Mouse (Mus musculus) left cerebral cortex, adult 2 months (tissue): Measurements from ENCODE around the gene Fmnl2. TPM values are rescaled to one million over a fixed set of nuclear protein-coding genes. Genes with fewer than 3 reads are reported as not detected.

Source experiments
- DNase-seq, 2 experiments: peaks; one replicate each; pipeline ENCODE4 v3.0.0; 2021 to 2022; ENCODE audit warnings: low spot score in 2 of 2, mixed read lengths in 1 of 2; ENCODE audit errors: extremely low spot score in 1 of 2
- H3K27ac ChIP-seq: fragments of 200-600 bp; 2 replicates; pipeline ENCODE4 v1.8.1; 2022
- H3K4me3 ChIP-seq: fragments of 200-600 bp; 2 replicates; pipeline ENCODE4 v1.8.1; 2022
- CTCF ChIP-seq: fragments of 200-600 bp; IDR thresholded peaks from 2 replicates; pipeline ENCODE4 v1.8.1; 2022; ENCODE audit warnings: antibody characterized with exemption, mild to moderate bottlenecking, moderate library complexity
- intact Hi-C: fragments of 180-260 bp; cut with DNase I; formaldehyde crosslinking; loops from one replicate; pipeline ENCODE4 v1.15.1; 2025
- total RNA-seq, 2 experiments: library from RNA; stranded (reverse); gene quantifications; 2 replicates each; pipeline ENCODE4 v1.2.3; 2021

Fmnl2 gene
- total RNA-seq, 2 experiments from 2014 or later = 41.8 to 42.0 TPM

- Histone ChIP-seq H3K27ac (no peak overlapping the region), H3K4me3 (no peak overlapping the region)
- no peak for DNase-seq
- TF ChIP-seq CTCF = no peak
- intact Hi-C loops = loop anchor here (2.0 to 10.0 kb wide), 3 partner anchors 75 to 457 kb away; no protein-coding TSS in a partner anchor
These were observed 224.4 kb downstream of the Fmnl2 start for GRCm38 (mm10) chr2:53082045-53082444.

DNA sequence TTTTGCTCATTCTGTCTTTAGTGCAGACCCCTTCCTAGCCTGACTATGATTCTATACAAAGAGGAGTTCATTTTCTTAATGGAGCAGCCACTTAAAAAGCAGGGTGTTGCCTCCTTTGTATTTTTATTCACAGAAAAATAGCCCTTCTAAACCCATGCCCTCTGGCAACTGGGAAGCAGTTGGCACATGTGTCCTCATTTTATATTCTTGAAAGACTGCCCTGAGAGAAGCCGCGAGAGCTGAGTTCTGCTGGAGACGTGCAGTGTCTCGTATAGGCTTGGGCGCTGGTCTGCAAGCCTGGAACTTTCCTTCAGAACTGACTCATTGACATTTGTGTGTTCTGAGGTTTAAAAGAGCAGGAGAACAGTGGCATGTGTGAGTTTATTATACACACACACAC, 224.8 kb downstream of the Fmnl2 start:
- intact Hi-C loops = loop anchor here (2.0 to 10.0 kb wide), 3 partner anchors 75 to 458 kb away; no protein-coding TSS in a partner anchor
- Histone ChIP-seq H3K27ac (no peak overlapping the region), H3K4me3 (no peak overlapping the region)
- DNase-seq = no peak
- no peak for TF ChIP-seq CTCF

DNA sequence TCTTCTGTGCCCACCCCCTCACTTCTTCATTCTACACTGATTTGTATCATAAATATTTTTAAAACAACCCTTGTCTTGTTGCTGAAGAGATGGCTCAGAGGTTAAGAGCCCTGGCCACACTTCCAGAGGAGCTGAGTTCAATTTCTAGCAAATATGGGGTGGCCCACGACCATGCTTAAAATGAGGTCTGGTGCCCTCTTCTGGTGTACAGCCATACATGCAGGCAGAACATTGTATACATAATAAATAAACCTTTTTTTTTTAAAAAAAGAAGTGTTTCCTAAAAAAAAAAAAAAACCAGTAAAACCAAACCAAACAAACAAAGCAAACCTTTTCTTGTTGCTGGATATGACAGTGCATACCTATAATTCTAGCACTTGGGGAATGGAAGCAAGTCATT, 225.6 kb downstream of the Fmnl2 start:
- DNase-seq = no peak
- peak; percentile 76 for TF ChIP-seq CTCF
- no peak overlapping the region for H3K4me3 ChIP-seq

DNA sequence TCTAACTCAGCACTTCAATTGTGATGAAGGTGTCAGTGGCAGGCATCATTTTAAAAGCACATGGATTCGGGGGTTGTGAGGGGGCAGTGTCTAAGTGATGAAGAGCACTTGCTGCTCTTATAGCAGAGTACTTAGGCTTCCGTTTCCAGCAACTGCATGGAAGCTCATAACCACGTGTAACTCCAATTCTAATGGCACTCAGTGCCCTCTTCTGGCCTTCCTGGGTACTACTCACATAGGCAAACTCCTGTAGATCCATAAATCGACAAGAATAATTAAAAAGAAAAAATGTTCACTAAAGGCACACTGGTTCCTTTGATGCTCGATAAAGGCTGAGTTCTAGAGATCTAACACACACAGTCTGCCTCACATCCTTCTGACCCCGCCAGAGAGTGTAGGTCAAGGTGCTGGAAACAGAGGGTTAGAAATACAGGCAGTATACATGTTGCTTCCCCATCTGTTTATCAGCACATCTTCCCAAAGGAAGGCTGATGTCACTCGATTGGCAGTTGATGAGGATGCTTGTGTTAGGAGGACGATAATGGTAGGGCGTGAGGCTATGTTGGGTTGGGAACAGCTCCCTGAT, 228.1 kb downstream of the Fmnl2 start:
- Histone ChIP-seq H3K4me3 (no peak overlapping the region), H3K27ac (no peak overlapping the region)
- intact Hi-C loops = loop anchor here (1.0 to 10.0 kb wide), 2 partner anchors 324 to 461 kb away; no protein-coding TSS in a partner anchor
- peak; percentile 31 to 58 for DNase-seq
- peak; percentile 69 for TF ChIP-seq CTCF

More for the DNA sequence above, 225.6 kb downstream of the Fmnl2 start:
- intact Hi-C loops = loop anchor here (2.0 to 10.0 kb wide), 3 partner anchors 76 to 458 kb away; no protein-coding TSS in a partner anchor
- H3K27ac ChIP-seq = no peak overlapping the region

GRCm38 (mm10) chr2:53088744-53089143, 231.1 kb downstream of the Fmnl2 start:
- no peak for DNase-seq
- TF ChIP-seq CTCF = no peak
- intact Hi-C loops = loop anchor here (10.0 kb wide), 1 partner anchor 464 kb away; no protein-coding TSS in a partner anchor

GRCm38 (mm10) chr2:53095031-53095430, 237.4 kb downstream of the Fmnl2 start:
- intact Hi-C loops = no loop called here
- DNase-seq = no peak
- no peak for TF ChIP-seq CTCF
- H3K4me3 ChIP-seq = no peak overlapping the region
- no peak overlapping the region for H3K27ac ChIP-seq

More at GRCm38 (mm10) chr2:53088744-53089143, 231.1 kb downstream of the Fmnl2 start:
- no peak overlapping the region for H3K4me3 ChIP-seq
- H3K27ac ChIP-seq = no peak overlapping the region

- DNase-seq = no peak
- H3K27ac ChIP-seq = no peak overlapping the region
- TF ChIP-seq CTCF = no peak
- H3K4me3 ChIP-seq = no peak overlapping the region
- intact Hi-C loops = no loop called here
These were observed 237.8 kb downstream of the Fmnl2 start for GRCm38 (mm10) chr2:53095489-53095888.

DNA sequence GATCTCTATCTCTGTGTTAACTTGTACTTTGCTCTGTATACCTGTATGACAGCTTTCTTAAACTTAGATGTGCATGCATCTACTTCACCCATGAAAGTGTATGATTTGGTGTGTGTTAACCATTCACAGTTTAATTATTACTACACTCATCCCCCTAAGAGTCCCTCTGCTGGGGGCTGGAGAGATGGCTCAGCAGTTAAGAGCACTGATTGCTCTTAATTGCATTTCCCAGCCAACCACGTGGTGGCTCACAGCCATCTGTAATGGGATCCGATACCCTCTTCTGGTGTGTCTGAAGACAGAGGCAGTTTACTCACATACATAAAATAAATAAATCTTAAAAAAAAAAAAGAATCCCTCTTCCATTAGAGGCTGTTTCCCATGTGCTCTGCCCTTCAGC, 242.4 kb downstream of the Fmnl2 start:
- DNase-seq = no peak
- intact Hi-C loops = loop anchor here (5.0 kb wide), 1 partner anchor 343 kb away; no protein-coding TSS in a partner anchor
- TF ChIP-seq CTCF = no peak; the same call in 1 of the 2 replicates
- Histone ChIP-seq H3K27ac (no peak overlapping the region), H3K4me3 (no peak overlapping the region)

DNA sequence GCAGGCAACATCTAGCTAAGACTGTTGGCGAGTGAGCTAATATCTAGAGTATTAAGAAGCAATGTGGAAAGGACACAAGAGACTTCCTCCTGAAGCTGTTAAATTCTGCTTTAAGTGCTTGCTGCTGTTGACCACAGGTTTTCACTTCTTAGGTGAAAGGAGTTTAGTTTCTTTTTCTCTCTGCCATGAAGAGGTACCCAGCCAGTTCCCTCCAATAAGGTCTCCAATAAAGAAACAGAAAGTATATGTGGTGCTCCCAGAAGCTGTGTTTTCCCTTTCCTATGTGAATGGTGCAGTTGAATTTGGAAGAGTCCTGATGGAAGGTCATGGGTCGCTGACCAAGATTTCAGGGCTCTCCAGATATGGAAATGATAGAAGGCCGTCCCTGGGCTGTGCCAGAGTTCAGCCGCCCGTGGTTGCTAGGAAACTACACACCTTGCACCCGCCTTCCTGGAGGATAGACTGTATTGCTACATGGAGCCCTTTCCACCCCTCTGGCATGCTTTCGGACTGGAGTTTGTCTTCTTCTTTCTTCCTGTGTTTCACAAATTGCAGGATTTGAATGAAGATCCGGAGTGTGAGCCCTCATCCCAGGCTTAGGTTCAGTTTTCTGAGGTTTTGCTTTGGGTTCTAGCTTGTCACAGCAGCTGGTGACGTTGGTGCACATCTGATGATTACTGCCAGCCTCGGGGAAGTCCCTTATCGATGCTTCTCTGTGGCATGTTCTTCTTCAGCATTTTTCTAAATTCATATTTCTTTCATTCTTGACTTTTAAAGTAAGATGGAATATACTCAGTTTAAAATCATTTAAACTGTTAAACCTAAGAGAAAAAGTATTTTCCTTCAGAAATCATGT, 244.5 kb downstream of the Fmnl2 start:
- no peak for TF ChIP-seq CTCF
- Histone ChIP-seq H3K4me3 (no peak overlapping the region), H3K27ac (no peak overlapping the region)
- no peak for DNase-seq
- intact Hi-C loops = loop anchor here (5.0 kb wide), 1 partner anchor 345 kb away; no protein-coding TSS in a partner anchor

- Histone ChIP-seq H3K4me3 (no peak overlapping the region), H3K27ac (no peak overlapping the region)
- intact Hi-C loops = loop anchor here (5.0 kb wide), 1 partner anchor 346 kb away; no protein-coding TSS in a partner anchor
- DNase-seq = no peak
- no peak for TF ChIP-seq CTCF
These were observed 245.2 kb downstream of the Fmnl2 start for GRCm38 (mm10) chr2:53102901-53103300.

DNA sequence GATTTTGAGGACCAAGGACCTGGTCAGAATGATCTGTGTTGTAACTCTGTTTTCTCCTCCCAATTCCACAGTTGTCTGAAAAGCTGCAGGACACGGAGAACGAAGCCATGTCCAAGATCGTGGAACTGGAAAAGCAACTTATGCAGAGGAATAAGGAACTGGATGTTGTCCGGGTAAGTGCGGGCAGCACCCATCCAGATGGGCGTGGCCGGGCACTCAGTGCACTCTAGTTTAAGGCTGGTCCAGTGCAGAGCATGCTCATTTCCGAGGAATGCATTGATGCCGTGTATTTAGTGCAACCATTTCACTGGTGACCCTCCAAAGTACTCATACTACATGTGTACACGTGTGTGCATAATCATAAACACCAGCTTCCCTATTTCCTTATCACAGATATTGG, 247.7 kb downstream of the Fmnl2 start:
- Histone ChIP-seq H3K27ac (no peak overlapping the region), H3K4me3 (no peak overlapping the region)
- DNase-seq = no peak
- no peak for TF ChIP-seq CTCF
- intact Hi-C loops = no loop called here

DNA sequence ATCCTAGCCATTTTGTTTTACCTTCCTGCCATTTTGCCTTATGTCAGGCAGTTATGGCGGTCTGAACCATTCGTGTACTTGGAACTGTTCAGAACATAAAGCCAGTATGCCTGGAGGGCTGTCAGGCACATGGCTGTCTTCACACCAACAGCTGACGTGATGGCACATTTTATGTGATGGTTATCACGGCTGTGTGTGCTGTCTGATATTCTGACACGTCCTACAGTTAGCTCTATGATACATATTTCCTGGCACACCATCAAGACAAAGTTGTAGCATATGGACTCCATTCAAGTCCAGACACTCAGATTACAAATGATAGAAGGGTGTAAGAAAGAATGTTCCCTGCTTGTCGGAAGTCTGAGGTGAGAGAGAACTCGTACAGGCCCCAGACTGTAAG, 248.4 kb downstream of the Fmnl2 start:
- no peak overlapping the region for H3K4me3 ChIP-seq
- H3K27ac ChIP-seq = no peak overlapping the region
- intact Hi-C loops = no loop called here
- TF ChIP-seq CTCF = no peak
- DNase-seq = no peak
